Mouse (Mus musculus) CD4-positive, CD25-positive, alpha-beta regulatory T cell (primary cell): Measurements from ENCODE around the gene Kcp. TPM values are rescaled to one million over a fixed set of nuclear protein-coding genes. Genes with fewer than 3 reads are reported as not detected.

Experiments
- polyA plus RNA-seq: library from polyadenylated mRNA; unstranded; fragments of 100-300 nt; shearing (Covaris generic); gene quantifications from one replicate; pipeline ENCODE4 v1.2.1, GENCODE M21; 2017

Kcp gene
- polyA plus RNA-seq, result 0.51 TPM

DNA sequence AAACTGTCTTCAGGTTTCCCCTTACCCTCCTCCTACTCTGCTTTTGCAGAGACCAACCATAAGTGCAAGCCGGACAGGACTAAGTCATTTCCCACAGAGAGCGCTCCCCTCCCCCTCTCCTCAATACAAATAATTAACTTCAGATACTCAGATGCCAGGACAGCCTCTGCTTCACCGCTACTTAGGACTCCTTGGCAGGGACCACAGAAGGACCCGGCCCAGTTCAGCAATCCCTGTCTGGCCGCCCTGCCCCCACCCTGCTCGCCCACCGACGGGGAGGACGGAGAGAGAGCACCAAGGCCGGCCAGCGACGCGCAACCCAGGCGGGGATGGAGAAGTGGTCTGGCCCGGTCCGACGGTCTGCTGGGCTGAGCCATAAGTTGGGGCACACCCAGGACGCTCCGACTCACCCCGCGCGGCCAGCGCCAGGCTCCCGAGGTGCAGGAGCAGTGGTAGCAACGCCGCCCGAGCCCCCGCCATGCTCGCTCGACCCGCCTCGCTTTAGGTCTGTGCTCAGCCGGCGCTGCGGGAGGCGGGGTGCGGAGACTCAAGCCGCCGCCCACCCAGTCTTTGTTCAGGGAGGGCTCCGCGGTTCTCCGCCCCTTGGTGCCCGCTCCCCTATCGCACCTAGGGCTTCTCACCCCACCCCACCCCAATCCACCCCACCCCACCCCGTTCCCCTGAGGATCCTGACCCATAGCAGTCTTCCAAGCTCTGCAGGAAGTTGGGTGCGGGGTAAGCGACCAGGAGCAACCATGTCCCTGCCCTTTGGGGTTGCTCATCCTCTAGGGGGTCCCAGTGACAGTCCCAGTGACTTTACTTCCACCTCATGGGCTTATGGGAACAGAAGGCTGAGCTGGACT, at the start of gene Kcp:
Gene Kcp, minus strand, starts transcription at position 506 of the 863 bp plus-strand sequence.

DNA sequence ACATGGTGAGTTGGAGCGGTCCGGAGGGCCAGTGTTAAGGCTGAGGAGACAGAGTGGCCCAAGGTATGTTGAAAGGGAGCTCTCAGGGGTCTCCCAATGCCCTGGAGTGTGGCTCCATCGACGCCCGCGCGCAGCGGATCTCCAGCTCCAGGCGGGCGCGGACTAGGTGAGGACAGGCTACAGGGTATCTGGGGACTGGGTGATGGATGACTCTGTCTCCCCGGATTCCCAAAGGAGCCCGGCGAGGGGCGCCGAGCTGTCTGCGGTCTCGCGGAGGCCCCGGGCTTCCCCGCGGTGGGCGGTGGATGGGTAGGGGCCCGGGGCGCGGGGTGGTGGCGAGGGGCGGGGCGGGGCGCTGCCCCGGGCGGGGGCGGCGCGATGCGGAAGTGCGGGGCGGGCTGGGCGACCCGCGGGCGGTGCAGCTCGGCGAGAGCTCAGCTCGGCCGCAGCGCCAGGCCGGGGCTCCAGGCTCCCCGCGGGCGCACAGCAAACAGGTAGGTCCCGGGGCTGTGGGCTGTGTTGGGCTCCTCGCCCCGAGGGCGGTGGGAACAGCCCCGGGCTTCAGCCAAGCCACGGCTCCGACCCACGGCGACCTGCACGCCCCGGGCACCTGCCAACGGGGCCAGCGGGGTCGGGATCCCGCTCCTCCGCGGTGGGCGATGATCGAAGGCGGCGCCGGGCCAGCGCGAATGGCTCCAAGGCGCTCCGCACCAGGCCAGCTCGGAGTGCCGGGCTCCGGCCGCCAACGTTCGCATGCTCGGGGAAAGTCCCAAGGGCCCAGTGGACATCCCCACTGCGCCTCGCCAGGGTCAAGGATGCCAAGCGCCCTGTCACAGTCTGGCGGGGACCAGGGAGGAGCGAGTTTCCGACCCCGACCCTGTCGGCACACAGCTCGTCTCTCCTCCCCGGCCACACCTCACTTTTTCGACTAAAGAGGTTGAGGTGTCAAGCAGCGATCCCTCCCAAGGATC, 18.8 kb upstream of the Kcp start, which contains the start of gene Irf5:
Gene Irf5, plus strand, starts transcription at position 345 of the 971 bp plus-strand sequence.

GRCm38 (mm10) chr6:29471137-29471536, 36.6 kb downstream of the Kcp start, which contains the start of gene Atp6v1fnb:
TSS of gene Atp6v1fnb (plus strand) at chr6:29471437.

DNA sequence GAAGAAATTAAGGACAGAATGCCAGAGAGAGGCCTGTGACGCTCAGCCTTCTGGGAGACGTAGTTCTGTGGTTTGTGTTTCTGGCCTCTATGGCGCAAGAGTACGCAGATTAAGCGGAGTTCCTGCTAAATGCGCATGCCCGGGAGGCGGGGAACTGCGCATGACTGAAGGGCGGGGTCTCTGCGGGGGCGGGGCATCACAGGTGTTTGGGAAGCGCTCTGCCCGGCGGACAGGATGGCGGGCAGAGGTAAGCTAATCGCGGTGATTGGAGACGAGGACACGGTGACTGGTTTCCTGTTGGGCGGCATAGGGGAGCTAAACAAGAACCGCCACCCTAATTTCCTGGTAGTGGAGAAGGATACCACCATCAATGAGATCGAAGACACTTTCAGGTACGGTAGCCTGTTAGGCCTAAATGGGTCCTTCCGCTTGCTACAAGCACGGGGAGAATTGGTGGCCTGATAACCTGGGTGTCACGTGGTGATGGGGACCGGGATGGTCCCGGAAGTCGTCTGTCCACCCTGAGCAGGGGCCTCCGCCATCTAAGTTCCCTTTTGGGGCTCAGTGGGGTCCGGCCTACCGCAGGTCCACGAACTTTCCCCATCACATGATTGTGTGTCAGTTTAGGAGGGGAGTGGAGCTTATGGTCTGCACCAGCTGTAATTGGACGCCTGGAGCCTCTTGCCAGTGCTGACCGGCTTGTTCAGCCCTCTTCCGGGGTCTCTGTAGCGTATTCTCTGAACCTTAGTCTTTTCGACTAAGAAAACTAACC, 40.0 kb downstream of the Kcp start, which contains the start of gene Atp6v1f:
Gene Atp6v1f, plus strand, starts transcription at position 136 of the 772 bp plus-strand sequence.

DNA sequence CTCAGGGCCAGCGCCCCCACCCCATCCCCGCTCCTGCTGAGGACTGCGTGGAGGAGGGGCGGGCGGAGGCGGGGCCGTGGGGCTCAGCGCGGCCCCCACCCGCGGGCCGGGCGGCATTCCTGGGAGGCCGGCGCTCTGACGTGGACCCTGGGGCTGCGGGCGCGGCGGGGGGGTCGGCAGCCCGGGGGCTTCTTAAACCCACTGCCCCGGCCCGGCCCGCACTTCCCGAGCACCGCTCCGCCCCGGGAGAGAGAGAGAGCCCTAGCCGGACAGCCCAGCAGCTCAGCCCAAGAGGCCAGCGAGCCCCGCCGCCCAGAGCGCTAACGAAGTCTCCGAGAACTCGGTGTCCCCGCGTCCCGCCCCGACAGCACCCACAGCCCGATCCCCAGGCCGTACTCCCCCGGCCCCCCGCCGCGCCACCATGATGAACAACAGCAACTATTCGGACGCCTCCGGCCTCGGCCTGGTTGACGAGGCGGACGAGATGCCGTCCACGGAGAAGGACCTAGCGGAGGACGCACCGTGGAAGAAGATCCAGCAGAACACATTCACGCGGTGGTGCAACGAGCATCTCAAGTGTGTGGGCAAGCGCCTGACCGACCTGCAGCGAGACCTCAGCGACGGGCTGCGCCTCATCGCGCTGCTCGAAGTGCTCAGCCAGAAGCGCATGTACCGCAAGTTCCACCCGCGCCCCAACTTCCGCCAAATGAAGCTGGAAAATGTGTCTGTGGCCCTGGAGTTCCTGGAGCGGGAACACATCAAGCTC, 74.5 kb downstream of the Kcp start, which contains the start of gene Flnc:
Gene Flnc, plus strand, starts transcription at position 219 of the 766 bp plus-strand sequence.

Other genes starting within 250 kb of the Kcp start
- gene Hilpda, start 235.5 kb downstream of the Kcp start, polyA plus RNA-seq, result 33.7 TPM
- gene Fam71f2, start 228.4 kb downstream of the Kcp start, polyA plus RNA-seq, result 0.92 TPM
- gene Fam71f1, start 188.8 kb downstream of the Kcp start, polyA plus RNA-seq, result not detected
- gene Calu, start 159.9 kb downstream of the Kcp start, polyA plus RNA-seq, result 101 TPM
- 0.17 TPM for gene Opn1sw, start 119.5 kb downstream of the Kcp start, polyA plus RNA-seq
- 1.4 TPM for gene Ccdc136, start 111.6 kb downstream of the Kcp start, polyA plus RNA-seq
- 0.04 TPM for gene Flnc, start 74.7 kb downstream of the Kcp start, polyA plus RNA-seq
- gene Atp6v1f, start 40.2 kb downstream of the Kcp start, polyA plus RNA-seq, result 342 TPM
- gene Atp6v1fnb, start 36.5 kb downstream of the Kcp start, polyA plus RNA-seq, result 0.43 TPM
- gene Irf5, start 18.7 kb upstream of the Kcp start, polyA plus RNA-seq, result 27.7 TPM
- 95.9 TPM for gene Tnpo3, start 101.9 kb upstream of the Kcp start, polyA plus RNA-seq
- 0.18 TPM for gene Tspan33, start 186.3 kb upstream of the Kcp start, polyA plus RNA-seq
- 0.95 TPM for gene Smo, start 227.6 kb upstream of the Kcp start, polyA plus RNA-seq